Mouse (Mus musculus): ENCODE data around the gene Rab23.
"Not testable (repeated sequence)": the region's sequence is repeated elsewhere in the genome, so short reads cannot be mapped to it uniquely, and the experiment has no call there.

Gene Rab23

GRCm38 (mm10) chr1:33734001-33734685, 14.5 kb downstream of the Rab23 start:
- no peak for DNase-seq

GRCm38 (mm10) chr1:33738281-33738680, 18.6 kb downstream of the Rab23 start:
- no peak for DNase-seq

- DNase-seq, result no peak
These were observed 19.1 kb downstream of the Rab23 start for GRCm38 (mm10) chr1:33738681-33739278.

- peak; percentile 68 to 79 for DNase-seq
These were observed 19.6 kb downstream of the Rab23 start for GRCm38 (mm10) chr1:33739302-33739701.

- DNase-seq, result no peak
These were observed 23.2 kb downstream of the Rab23 start for GRCm38 (mm10) chr1:33742903-33743302.

- DNase-seq, result not testable (repeated sequence)
These were observed 25.1 kb downstream of the Rab23 start for GRCm38 (mm10) chr1:33744815-33745214.

- no peak for DNase-seq
These were observed 26.2 kb downstream of the Rab23 start for GRCm38 (mm10) chr1:33745901-33746300.

- no peak for DNase-seq
These were observed 29.4 kb downstream of the Rab23 start for GRCm38 (mm10) chr1:33749109-33749508.

GRCm38 (mm10) chr1:33749709-33750108, 30.0 kb downstream of the Rab23 start:
- DNase-seq, result not testable (repeated sequence)

- no peak for DNase-seq
These were observed 31.6 kb downstream of the Rab23 start for GRCm38 (mm10) chr1:33751283-33751682.

GRCm38 (mm10) chr1:33754089-33754488, 34.4 kb downstream of the Rab23 start:
- no peak for DNase-seq

GRCm38 (mm10) chr1:33754965-33755735, 35.5 kb downstream of the Rab23 start:
- no peak for DNase-seq

GRCm38 (mm10) chr1:33755799-33756198, 36.1 kb downstream of the Rab23 start:
- DNase-seq, result no peak

GRCm38 (mm10) chr1:33756258-33757032, 36.8 kb downstream of the Rab23 start:
- no peak for DNase-seq

- no peak for DNase-seq
These were observed 37.3 kb downstream of the Rab23 start for GRCm38 (mm10) chr1:33757033-33757413.

GRCm38 (mm10) chr1:33757491-33758041, 37.9 kb downstream of the Rab23 start, which contains the start of gene Bag2:
Gene Bag2 (minus strand): TSS chr1:33757795.
- DNase-seq, result peak; percentile 59 to 72

- no peak for DNase-seq
These were observed 38.8 kb downstream of the Rab23 start for GRCm38 (mm10) chr1:33758488-33758887.

GRCm38 (mm10) chr1:33763826-33764225, 44.1 kb downstream of the Rab23 start:
- no peak for DNase-seq

GRCm38 (mm10) chr1:33765468-33766080, 45.9 kb downstream of the Rab23 start:
- no peak for DNase-seq

- no peak for DNase-seq
These were observed 47.1 kb downstream of the Rab23 start for GRCm38 (mm10) chr1:33766520-33767508.
